Mouse (Mus musculus) ES-Bruce4 (cell line): ENCODE measurements around the gene Dgkb.

Source experiments
- CTCF ChIP-seq: IDR thresholded peaks from one replicate; pipeline ENCODE4 v1.8.1; 2011; ENCODE audit warnings: low read depth, low read length
- EP300 ChIP-seq: IDR thresholded peaks from 2 replicates; pipeline ENCODE4 v1.6.1; 2011; ENCODE audit warnings: low read depth, low read length; ENCODE audit not compliant: insufficient read depth
- POLR2A ChIP-seq: IDR thresholded peaks from one replicate; pipeline ENCODE4 v1.8.1; 2011; ENCODE audit warnings: low read length; ENCODE audit not compliant: insufficient read depth

DNA sequence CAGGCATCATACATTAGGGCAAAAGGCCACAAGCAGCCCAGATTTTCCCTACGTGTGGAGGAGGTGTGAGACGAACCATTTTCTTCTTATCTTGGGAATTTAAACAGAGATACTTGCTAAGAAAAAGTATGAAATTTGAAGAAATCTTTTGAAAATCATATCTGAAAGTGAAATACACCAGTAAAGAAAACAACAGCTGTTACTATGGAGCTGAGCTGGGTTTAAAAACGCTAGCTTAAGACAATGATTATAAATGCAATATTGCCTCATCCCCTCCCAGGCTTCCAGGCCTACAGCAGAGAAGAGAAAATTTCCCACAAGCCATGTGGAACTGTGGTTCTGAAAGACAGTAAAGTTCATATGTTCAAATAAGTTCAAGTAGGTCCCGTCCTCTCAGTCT is 582.6 kb downstream of the Dgkb start:
- TF ChIP-seq CTCF, result no peak
- no peak for TF ChIP-seq POLR2A
- TF ChIP-seq EP300, result no peak
